Mouse (Mus musculus) C2C12 (cell line): ENCODE data around the gene Cutc.

ENCODE experiments used
- CEBPB ChIP-seq: IDR thresholded peaks from one replicate; pipeline ENCODE4 v1.6.1; 2011; ENCODE audit warnings: low read depth, mild to moderate bottlenecking, control low read depth, moderate library complexity
- CTCF ChIP-seq: IDR thresholded peaks from one replicate; pipeline ENCODE4 v1.5.1; 2011; ENCODE audit not compliant: control insufficient read depth, insufficient read depth, insufficient read length
- FOSL1 ChIP-seq: IDR thresholded peaks from one replicate; pipeline ENCODE4 v1.8.0; 2011; ENCODE audit warnings: mild to moderate bottlenecking, low read length; ENCODE audit not compliant: poor library complexity, insufficient read depth, severe bottlenecking
- MAX ChIP-seq: IDR thresholded peaks from one replicate; pipeline ENCODE4 v1.6.1; 2011; ENCODE audit warnings: mild to moderate bottlenecking, control low read depth
- MYOD1 ChIP-seq: IDR thresholded peaks from one replicate; pipeline ENCODE4 v1.6.1; 2011; ENCODE audit warnings: low read depth; ENCODE audit not compliant: control insufficient read depth, insufficient read length
- MYOG ChIP-seq: IDR thresholded peaks from one replicate; pipeline ENCODE4 v1.6.1; 2011; ENCODE audit not compliant: control insufficient read depth, insufficient read length; ENCODE audit errors: extremely low read depth
- USF1 ChIP-seq: IDR thresholded peaks from one replicate; pipeline ENCODE4 v1.6.1; 2011; ENCODE audit warnings: low read depth, mild to moderate bottlenecking, control low read depth, moderate library complexity

GRCm38 (mm10) chr19:43815661-43816414 lies 63.0 kb downstream of the Cutc start:
- TF ChIP-seq CTCF (no peak), MAX (no peak), USF1 (no peak), CEBPB (no peak), FOSL1 (no peak), MYOG (no peak), MYOD1 (no peak)
